Mouse (Mus musculus) neural tube, embryonic 11.5 days (tissue): ENCODE measurements around the gene Igf2r. TPM values are rescaled to one million over a fixed set of nuclear protein-coding genes. Genes with fewer than 3 reads are reported as not detected.

ENCODE experiments used
- ATAC-seq: fragments of 200-750 bp; cut with Nextera tagmentation; 2 replicates; pipeline ENCODE4 v1.8.0; 2017; ENCODE audit warnings: moderate number of reproducible peaks, mild to moderate bottlenecking, moderate TSS enrichment, moderate library complexity; ENCODE audit not compliant: insufficient read depth, low FRiP score, low TSS enrichment
- DNase-seq: peaks from one replicate; pipeline ENCODE4 v3.0.0-alpha.2; 2015; ENCODE audit warnings: low spot score
- H3K27ac ChIP-seq: fragments of 300-500 bp; sonication (generic); 2 replicates; pipeline ENCODE4 v1.5.1; 2014; ENCODE audit warnings: low read depth, mild to moderate bottlenecking, low read length
- H3K27me3 ChIP-seq: fragments of 300-500 bp; sonication (generic); 2 replicates; pipeline ENCODE4 v1.6.1; 2014; ENCODE audit warnings: mild to moderate bottlenecking, low read length, mixed read lengths; ENCODE audit not compliant: control insufficient read depth, insufficient read depth
- H3K36me3 ChIP-seq: fragments of 300-500 bp; sonication (generic); 2 replicates; pipeline ENCODE4 v1.6.1; 2014; ENCODE audit warnings: mild to moderate bottlenecking, low read length, moderate library complexity, mixed read lengths; ENCODE audit not compliant: control insufficient read depth, insufficient read depth
- H3K4me1 ChIP-seq: fragments of 300-500 bp; sonication (generic); 2 replicates; pipeline ENCODE4 v1.6.1; 2014; ENCODE audit warnings: low read length, mixed read lengths; ENCODE audit not compliant: control insufficient read depth, insufficient read depth
- H3K4me2 ChIP-seq: fragments of 300-500 bp; sonication (generic); 2 replicates; pipeline ENCODE4 v1.6.1; 2014; ENCODE audit warnings: low read depth, mild to moderate bottlenecking, moderate library complexity
- H3K4me3 ChIP-seq: fragments of 300-500 bp; sonication (generic); 2 replicates; pipeline ENCODE4 v1.5.1; 2014; ENCODE audit warnings: low read depth, low read length
- H3K9ac ChIP-seq: fragments of 300-500 bp; sonication (generic); 2 replicates; pipeline ENCODE4 v1.6.1; 2014; ENCODE audit warnings: mild to moderate bottlenecking, low read length
- H3K9me3 ChIP-seq: fragments of 300-500 bp; sonication (generic); 2 replicates; pipeline ENCODE4 v1.6.1; 2016; ENCODE audit warnings: low read length; ENCODE audit not compliant: control insufficient read depth
- WGBS: fragments of 180-500 bp; shearing (Covaris S2); extraction: QIAGEN DNeasy Blood & Tissue Kit; methylation state at CpG from one replicate; pipeline ENCODE4 v1.1.7; 2014; 5-methylcytosine and 5-hydroxymethylcytosine counted together
- polyA plus RNA-seq: library from polyadenylated mRNA; unstranded; fragments of >200 nt; fragmentation: Nextera tagmentation; extraction: Ambion mirVana; gene quantifications from 2 replicates; pipeline ENCODE4 v1.2.1, GENCODE M21; 2014

The Igf2r gene
- polyA plus RNA-seq, 1 experiment from 2014 or later = 24.1 TPM

DNA sequence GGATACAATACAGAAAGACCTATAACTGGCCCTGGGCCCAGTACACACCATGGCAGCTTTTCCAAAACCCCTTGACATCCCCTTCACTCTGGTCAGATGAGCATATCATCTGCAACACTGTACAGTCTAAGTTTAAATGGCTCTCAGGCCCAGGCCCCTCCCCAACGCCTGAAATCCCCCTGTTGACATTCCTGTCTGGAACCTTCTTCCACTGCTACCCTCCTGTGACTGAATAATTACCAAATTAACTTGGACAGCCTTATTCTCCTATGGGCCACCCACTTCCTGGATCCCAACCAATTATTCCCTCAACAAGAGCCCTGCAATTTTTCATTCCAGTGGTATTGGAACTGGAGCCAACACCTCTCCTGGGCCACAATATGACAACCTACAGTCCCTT, 25.4 kb downstream of the Igf2r start:
- DNase-seq = no peak
- Histone ChIP-seq H3K27me3 (no peaks in the 10 kb centered on the region), H3K9ac (no peak overlapping the region), H3K4me1 (no peaks in the 10 kb centered on the region), H3K4me3 (no peak overlapping the region), H3K4me2 (no peak overlapping the region), H3K9me3 (peaks cover 8% of the 10 kb centered on the region; the same call in 1 of the 2 replicates), H3K27ac (no peak overlapping the region), H3K36me3 (peaks cover 7% of the 10 kb centered on the region)
- no peak for ATAC-seq
- 76% methylated on average over 1 of the region's 1 CpGs for WGBS

GRCm38 (mm10) chr17:12742151-12742908, 27.1 kb downstream of the Igf2r start:
- Histone ChIP-seq H3K4me2 (peak overlapping the region; percentile 59), H3K36me3 (peaks cover 7% of the 10 kb centered on the region; the same call in 1 of the 2 replicates), H3K9ac (peak overlapping the region; percentile 49), H3K4me1 (no peaks in the 10 kb centered on the region), H3K9me3 (peaks cover 8% of the 10 kb centered on the region; the same call in 1 of the 2 replicates), H3K4me3 (peak overlapping the region; percentile 46), H3K27ac (no peak overlapping the region), H3K27me3 (no peaks in the 10 kb centered on the region)
- WGBS = 48% methylated on average over 38 of the region's 38 CpGs
- DNase-seq (no peak), ATAC-seq (peak; percentile 63; the same call in 1 of the 2 replicates)

DNA sequence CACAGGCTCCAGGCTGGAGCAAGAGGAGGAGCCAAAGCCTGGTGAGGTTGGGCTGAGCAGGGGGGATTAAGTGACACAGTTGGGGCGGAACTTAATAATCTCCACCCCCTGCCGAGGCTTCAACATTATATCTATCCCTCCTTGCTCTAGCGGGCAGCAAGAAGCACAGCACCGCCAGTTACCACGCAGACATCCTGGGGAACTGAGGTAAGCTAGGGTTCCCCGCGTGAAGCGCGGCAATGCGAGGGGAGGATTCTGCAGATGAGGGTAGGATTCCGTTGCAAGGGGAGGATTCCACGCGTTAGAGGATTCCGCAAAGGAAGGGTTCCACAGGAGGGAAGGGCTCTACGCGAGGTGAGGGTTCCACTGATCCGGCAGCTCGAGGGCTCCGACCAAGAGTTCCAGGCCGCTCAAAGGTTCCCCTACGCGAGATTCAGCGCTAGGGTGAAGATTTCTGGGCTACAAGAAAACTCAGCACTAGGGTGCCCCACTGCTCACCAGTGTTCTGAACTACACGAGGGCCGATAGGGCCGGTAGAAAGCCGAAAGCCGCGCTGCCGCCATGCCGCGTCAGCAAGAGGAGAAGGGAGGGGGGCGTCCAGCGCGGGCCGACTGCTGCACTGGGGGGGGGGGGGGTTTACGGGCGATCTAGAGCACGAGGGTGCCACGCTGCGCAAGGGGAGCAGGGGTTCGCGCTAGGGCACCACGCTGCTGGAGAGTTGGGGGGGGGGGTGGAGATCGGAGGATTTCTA, 28.1 kb downstream of the Igf2r start:
- H3K4me1 ChIP-seq = no peaks in the 10 kb centered on the region
- H3K27me3 ChIP-seq = no peaks in the 10 kb centered on the region
- H3K27ac ChIP-seq = no peak overlapping the region
- peak overlapping the region; percentile 46 for H3K4me3 ChIP-seq
- DNase-seq = peak; percentile 66
- peak overlapping the region; percentile 49 for H3K9ac ChIP-seq
- peak overlapping the region; percentile 59 for H3K4me2 ChIP-seq
- peak; percentile 68; the same call in 1 of the 2 replicates for ATAC-seq
- H3K36me3 ChIP-seq = peaks cover 7% of the 10 kb centered on the region; the same call in 1 of the 2 replicates
- 49% methylated on average over 31 of the region's 45 CpGs for WGBS
- H3K9me3 ChIP-seq = peaks cover 8% of the 10 kb centered on the region; the same call in 1 of the 2 replicates

- no peak for ATAC-seq
- DNase-seq = no peak
- WGBS = 59% methylated on average over 2 of the region's 2 CpGs
- Histone ChIP-seq H3K4me1 (no peaks in the 10 kb centered on the region), H3K9ac (no peak overlapping the region), H3K4me3 (no peak overlapping the region), H3K4me2 (no peak overlapping the region), H3K27ac (no peak overlapping the region), H3K27me3 (no peaks in the 10 kb centered on the region), H3K9me3 (peaks cover 8% of the 10 kb centered on the region; the same call in 1 of the 2 replicates), H3K36me3 (peaks cover 7% of the 10 kb centered on the region; the same call in 1 of the 2 replicates)
Measured at GRCm38 (mm10) chr17:12740317-12740716, 29.1 kb downstream of the Igf2r start.

- DNase-seq (no peak), ATAC-seq (no peak)
- Histone ChIP-seq H3K9ac (no peak overlapping the region), H3K4me2 (no peak overlapping the region), H3K27me3 (no peaks in the 10 kb centered on the region), H3K4me3 (no peak overlapping the region), H3K9me3 (peaks cover 8% of the 10 kb centered on the region; the same call in 1 of the 2 replicates), H3K4me1 (0 out of 2 replicates have a peak, but pooled peaks cover 2% of the 10 kb centered on the region), H3K36me3 (peaks cover 7% of the 10 kb centered on the region; the same call in 1 of the 2 replicates), H3K27ac (no peak overlapping the region)
- WGBS = 77% methylated on average over 4 of the region's 4 CpGs
Measured at GRCm38 (mm10) chr17:12739516-12739915, 29.9 kb downstream of the Igf2r start.

GRCm38 (mm10) chr17:12737934-12738333, 31.5 kb downstream of the Igf2r start:
- Histone ChIP-seq H3K4me3 (no peak overlapping the region), H3K9ac (no peak overlapping the region), H3K36me3 (peaks cover 7% of the 10 kb centered on the region; the same call in 1 of the 2 replicates), H3K9me3 (peaks cover 8% of the 10 kb centered on the region; the same call in 1 of the 2 replicates), H3K4me1 (0 out of 2 replicates have a peak, but pooled peaks cover 3% of the 10 kb centered on the region), H3K27me3 (no peaks in the 10 kb centered on the region), H3K4me2 (no peak overlapping the region), H3K27ac (no peak overlapping the region)
- DNase-seq (no peak), ATAC-seq (no peak)
- 44% methylated on average over 1 of the region's 1 CpGs for WGBS

GRCm38 (mm10) chr17:12734205-12734857, 35.1 kb downstream of the Igf2r start:
- Histone ChIP-seq H3K36me3 (0 out of 2 replicates have a peak, but pooled peaks cover 4% of the 10 kb centered on the region), H3K4me3 (no peak overlapping the region), H3K27me3 (no peaks in the 10 kb centered on the region), H3K4me2 (no peak overlapping the region), H3K4me1 (0 out of 2 replicates have a peak, but pooled peaks cover 3% of the 10 kb centered on the region), H3K9me3 (no peaks in the 10 kb centered on the region), H3K27ac (no peak overlapping the region), H3K9ac (no peak overlapping the region)
- WGBS = 37% methylated on average over 12 of the region's 12 CpGs
- DNase-seq = no peak
- ATAC-seq = no peak

GRCm38 (mm10) chr17:12733128-12733527, 36.3 kb downstream of the Igf2r start:
- WGBS = 90% methylated on average over 6 of the region's 6 CpGs
- no peak overlapping the region for H3K4me3 ChIP-seq
- peaks cover 6% of the 10 kb centered on the region; the same call in 1 of the 2 replicates for H3K36me3 ChIP-seq

More at GRCm38 (mm10) chr17:12733128-12733527, 36.3 kb downstream of the Igf2r start:
- no peak overlapping the region for H3K4me2 ChIP-seq
- 0 out of 2 replicates have a peak, but pooled peaks cover 3% of the 10 kb centered on the region for H3K4me1 ChIP-seq
- DNase-seq (no peak), ATAC-seq (no peak)
- no peaks in the 10 kb centered on the region for H3K9me3 ChIP-seq
- H3K9ac ChIP-seq = no peak overlapping the region
- no peak overlapping the region for H3K27ac ChIP-seq
- H3K27me3 ChIP-seq = no peaks in the 10 kb centered on the region
